Mouse (Mus musculus): ENCODE results near the gene Ddhd1.

DNA sequence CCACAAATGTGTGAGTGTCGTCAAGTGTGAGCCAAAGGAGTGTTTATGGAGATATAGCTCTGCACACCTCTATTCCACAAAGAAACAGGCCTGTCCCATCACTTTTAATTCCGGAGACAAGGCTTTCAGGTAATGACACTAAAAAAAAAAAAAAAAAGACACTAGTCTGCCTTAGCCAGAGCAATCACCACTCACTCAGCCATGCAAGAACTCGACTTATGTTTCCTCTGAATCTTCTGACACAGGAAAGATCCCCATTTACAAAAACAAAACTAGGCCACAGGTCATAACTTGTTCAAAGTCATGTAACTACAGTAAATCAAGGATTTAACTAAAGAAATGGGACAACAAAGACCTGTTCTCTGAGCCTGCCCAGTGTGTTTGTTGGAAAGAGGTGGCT is 9.8 kb downstream of the Ddhd1 start:
- TF ChIP-seq TAL1 (conservative IDR thresholded peaks at IDR 0.05; ENCODE audit: low read depth, low read length) (no peak), CTCF (IDR thresholded peaks at IDR 0.05; ENCODE audit: low read depth, low read length) (no peak), GATA1 (IDR thresholded peaks at IDR 0.05; ENCODE audit: borderline replicate concordance, low read length) (no peak), POLR2AphosphoS5 (IDR thresholded peaks at IDR 0.05; ENCODE audit: insufficient replicate concordance, low read depth, low read length) (no peak)
